Mouse (Mus musculus) limb, embryonic 15.5 days (tissue): ENCODE data around the gene Scn5a. TPM values are rescaled to one million over a fixed set of nuclear protein-coding genes. Genes with fewer than 3 reads are reported as not detected.
A peak's percentile ranks its signal among the peaks of the same experiment; 100 is the strongest.

Source experiments
- ATAC-seq: fragments of 200-750 bp; cut with Nextera tagmentation; 2 replicates; pipeline ENCODE4 v1.8.0; 2017; ENCODE audit warnings: low read depth, moderate TSS enrichment; ENCODE audit not compliant: insufficient number of reproducible peaks, low FRiP score, low TSS enrichment
- H3K27ac ChIP-seq: fragments of 300-500 bp; sonication (generic); 2 replicates; pipeline ENCODE4 v1.5.1; 2015; ENCODE audit warnings: moderate library complexity, mild to moderate bottlenecking, inconsistent platforms
- H3K27me3 ChIP-seq: fragments of 300-500 bp; sonication (generic); 2 replicates; pipeline ENCODE4 v1.6.1; 2015; ENCODE audit warnings: inconsistent platforms
- H3K36me3 ChIP-seq: fragments of 300-500 bp; sonication (generic); 2 replicates; pipeline ENCODE4 v1.6.1; 2015; ENCODE audit warnings: inconsistent platforms
- H3K4me1 ChIP-seq: fragments of 300-500 bp; sonication (generic); 2 replicates; pipeline ENCODE4 v1.6.1; 2015; ENCODE audit warnings: inconsistent platforms
- H3K4me2 ChIP-seq: fragments of 300-500 bp; sonication (generic); 2 replicates; pipeline ENCODE4 v1.6.1; 2015; ENCODE audit warnings: mild to moderate bottlenecking, inconsistent platforms
- H3K4me3 ChIP-seq: fragments of 300-500 bp; sonication (generic); 2 replicates; pipeline ENCODE4 v1.5.1; 2015; ENCODE audit warnings: mild to moderate bottlenecking, inconsistent platforms
- H3K9ac ChIP-seq: fragments of 300-500 bp; sonication (generic); 2 replicates; pipeline ENCODE4 v1.6.1; 2015; ENCODE audit warnings: inconsistent platforms
- H3K9me3 ChIP-seq: fragments of 300-500 bp; sonication (generic); 2 replicates; pipeline ENCODE4 v1.6.1; 2016; ENCODE audit warnings: inconsistent platforms
- WGBS: fragments of 180-500 bp; shearing (Covaris S2); methylation state at CpG from one replicate; pipeline ENCODE4 v1.1.7; 2015; 5-methylcytosine and 5-hydroxymethylcytosine counted together
- polyA plus RNA-seq: library from polyadenylated mRNA; unstranded; fragments of >200 nt; fragmentation: Nextera tagmentation; extraction: Ambion mirVana; gene quantifications from 2 replicates; pipeline ENCODE4 v1.2.1, GENCODE M21; 2015

Gene Scn5a
- polyA plus RNA-seq, 1 experiment from 2014 or later: 0.17 TPM

- H3K27me3 ChIP-seq: no peaks in the 10 kb centered on the region
- WGBS: 76% methylated on average over 9 of the region's 9 CpGs
- no peak for ATAC-seq
Observed at GRCm38 (mm10) chr9:119473608-119474164, 105.1 kb downstream of the Scn5a start.

GRCm38 (mm10) chr9:119473011-119473410 lies 105.8 kb downstream of the Scn5a start:
- no peaks in the 10 kb centered on the region for H3K27me3 ChIP-seq
- no peak overlapping the region for H3K4me3 ChIP-seq
- peaks cover 4% of the 10 kb centered on the region; the same call in 1 of the 2 replicates for H3K4me1 ChIP-seq
- 87% methylated on average over 1 of the region's 1 CpGs for WGBS
- no peak overlapping the region for H3K27ac ChIP-seq
- H3K9me3 ChIP-seq: no peaks in the 10 kb centered on the region
- H3K9ac ChIP-seq: no peak overlapping the region
- H3K4me2 ChIP-seq: no peak overlapping the region
- ATAC-seq: no peak
- H3K36me3 ChIP-seq: peaks cover 3% of the 10 kb centered on the region; the same call in 1 of the 2 replicates

More at GRCm38 (mm10) chr9:119473608-119474164, 105.1 kb downstream of the Scn5a start:
- Histone ChIP-seq H3K4me1 (peaks cover 4% of the 10 kb centered on the region; the same call in 1 of the 2 replicates), H3K27ac (no peak overlapping the region), H3K9me3 (no peaks in the 10 kb centered on the region), H3K36me3 (no peaks in the 10 kb centered on the region; the same call in 1 of the 2 replicates), H3K4me2 (no peak overlapping the region), H3K4me3 (no peak overlapping the region), H3K9ac (no peak overlapping the region)

- no peaks in the 10 kb centered on the region for H3K27me3 ChIP-seq
- H3K9ac ChIP-seq: no peak overlapping the region
- H3K4me1 ChIP-seq: peaks cover 2% of the 10 kb centered on the region; the same call in 1 of the 2 replicates
- WGBS: 83% methylated on average over 11 of the region's 11 CpGs
- H3K4me3 ChIP-seq: no peak overlapping the region
- H3K4me2 ChIP-seq: no peak overlapping the region
- peaks cover 8% of the 10 kb centered on the region for H3K36me3 ChIP-seq
- no peaks in the 10 kb centered on the region for H3K9me3 ChIP-seq
- H3K27ac ChIP-seq: no peak overlapping the region
- ATAC-seq: no peak
Observed at GRCm38 (mm10) chr9:119472412-119472918, 106.4 kb downstream of the Scn5a start.

- H3K27ac ChIP-seq: no peak overlapping the region
- no peak for ATAC-seq
Observed at GRCm38 (mm10) chr9:119469691-119470353, 109.0 kb downstream of the Scn5a start.

GRCm38 (mm10) chr9:119465595-119465994 lies 113.2 kb downstream of the Scn5a start:
- H3K27me3 ChIP-seq: no peaks in the 10 kb centered on the region
- 68% methylated on average over 7 of the region's 7 CpGs for WGBS
- no peak overlapping the region for H3K4me3 ChIP-seq
- no peak overlapping the region for H3K9ac ChIP-seq
- no peak overlapping the region for H3K4me2 ChIP-seq
- ATAC-seq: no peak
- H3K36me3 ChIP-seq: peaks cover 61% of the 10 kb centered on the region
- H3K4me1 ChIP-seq: no peaks in the 10 kb centered on the region
- no peaks in the 10 kb centered on the region for H3K9me3 ChIP-seq
- no peak overlapping the region for H3K27ac ChIP-seq

More at GRCm38 (mm10) chr9:119469691-119470353, 109.0 kb downstream of the Scn5a start:
- H3K4me3 ChIP-seq: no peak overlapping the region
- H3K4me1 ChIP-seq: no peaks in the 10 kb centered on the region
- H3K4me2 ChIP-seq: no peak overlapping the region
- no peaks in the 10 kb centered on the region for H3K27me3 ChIP-seq
- no peaks in the 10 kb centered on the region for H3K9me3 ChIP-seq
- 72% methylated on average over 8 of the region's 8 CpGs for WGBS
- H3K9ac ChIP-seq: no peak overlapping the region
- H3K36me3 ChIP-seq: peaks cover 27% of the 10 kb centered on the region

GRCm38 (mm10) chr9:119465056-119465455 lies 113.8 kb downstream of the Scn5a start:
- H3K36me3 ChIP-seq: peaks cover 61% of the 10 kb centered on the region
- H3K9me3 ChIP-seq: no peaks in the 10 kb centered on the region
- 90% methylated on average over 6 of the region's 6 CpGs for WGBS
- ATAC-seq: no peak
- H3K9ac ChIP-seq: no peak overlapping the region
- H3K4me3 ChIP-seq: no peak overlapping the region
- no peaks in the 10 kb centered on the region for H3K4me1 ChIP-seq
- no peak overlapping the region for H3K27ac ChIP-seq
- H3K27me3 ChIP-seq: no peaks in the 10 kb centered on the region
- H3K4me2 ChIP-seq: no peak overlapping the region

GRCm38 (mm10) chr9:119460410-119460809 lies 118.4 kb downstream of the Scn5a start:
- H3K4me1 ChIP-seq: no peaks in the 10 kb centered on the region
- WGBS: 48% methylated on average over 8 of the region's 8 CpGs
- no peak overlapping the region for H3K27ac ChIP-seq
- no peak overlapping the region for H3K4me2 ChIP-seq
- no peaks in the 10 kb centered on the region for H3K27me3 ChIP-seq
- H3K9ac ChIP-seq: no peak overlapping the region
- peaks cover 61% of the 10 kb centered on the region for H3K36me3 ChIP-seq
- no peak overlapping the region for H3K4me3 ChIP-seq
- no peaks in the 10 kb centered on the region for H3K9me3 ChIP-seq
- no peak for ATAC-seq

GRCm38 (mm10) chr9:119457122-119457521 lies 121.7 kb downstream of the Scn5a start:
- Histone ChIP-seq H3K4me3 (no peak overlapping the region), H3K36me3 (peaks cover 46% of the 10 kb centered on the region), H3K4me1 (no peaks in the 10 kb centered on the region), H3K4me2 (no peak overlapping the region), H3K9ac (no peak overlapping the region), H3K9me3 (no peaks in the 10 kb centered on the region), H3K27me3 (no peaks in the 10 kb centered on the region), H3K27ac (no peak overlapping the region)
- ATAC-seq: no peak
- WGBS: 85% methylated on average over 14 of the region's 14 CpGs

GRCm38 (mm10) chr9:119455967-119456366 lies 122.8 kb downstream of the Scn5a start:
- no peak overlapping the region for H3K27ac ChIP-seq
- no peaks in the 10 kb centered on the region for H3K27me3 ChIP-seq
- no peaks in the 10 kb centered on the region for H3K4me1 ChIP-seq
- no peak overlapping the region for H3K4me2 ChIP-seq
- 84% methylated on average over 14 of the region's 14 CpGs for WGBS
- H3K9ac ChIP-seq: no peak overlapping the region
- no peaks in the 10 kb centered on the region for H3K9me3 ChIP-seq
- H3K4me3 ChIP-seq: no peak overlapping the region
- H3K36me3 ChIP-seq: peaks cover 50% of the 10 kb centered on the region
- no peak for ATAC-seq

GRCm38 (mm10) chr9:119445737-119446136 lies 133.1 kb downstream of the Scn5a start:
- H3K4me2 ChIP-seq: peak overlapping the region; percentile 82
- H3K4me1 ChIP-seq: peaks cover 14% of the 10 kb centered on the region
- no peak for ATAC-seq
- H3K4me3 ChIP-seq: peak overlapping the region; percentile 91
- no peaks in the 10 kb centered on the region for H3K27me3 ChIP-seq
- 38% methylated on average over 6 of the region's 6 CpGs for WGBS
- H3K9ac ChIP-seq: peak overlapping the region; percentile 92
- no peak overlapping the region for H3K27ac ChIP-seq
- H3K9me3 ChIP-seq: no peaks in the 10 kb centered on the region
- H3K36me3 ChIP-seq: peaks cover 39% of the 10 kb centered on the region

GRCm38 (mm10) chr9:119444738-119445429 lies 133.9 kb downstream of the Scn5a start, which contains the start of gene Exog:
TSS of gene Exog (plus strand) at chr9:119444943.
- H3K9ac ChIP-seq: peak within 1 kb of the TSS; percentile 92
- peak within 1 kb of the TSS; percentile 91 for H3K4me3 ChIP-seq
- H3K36me3 ChIP-seq: peaks cover 32% of the 10 kb centered on the region
- peaks cover 14% of the 10 kb centered on the region for H3K4me1 ChIP-seq
- under 1% methylated on average over 52 of the region's 52 CpGs for WGBS
- peak within 1 kb of the TSS; percentile 82 for H3K4me2 ChIP-seq
- ATAC-seq: peak; percentile 87
- H3K27me3 ChIP-seq: no peaks in the 10 kb centered on the region
- peak within 1 kb of the TSS; percentile 90 for H3K27ac ChIP-seq
- no peaks in the 10 kb centered on the region for H3K9me3 ChIP-seq
